29 mouse cellular contexts compared by ENCODE assay signal in the genomic region with DNA sequence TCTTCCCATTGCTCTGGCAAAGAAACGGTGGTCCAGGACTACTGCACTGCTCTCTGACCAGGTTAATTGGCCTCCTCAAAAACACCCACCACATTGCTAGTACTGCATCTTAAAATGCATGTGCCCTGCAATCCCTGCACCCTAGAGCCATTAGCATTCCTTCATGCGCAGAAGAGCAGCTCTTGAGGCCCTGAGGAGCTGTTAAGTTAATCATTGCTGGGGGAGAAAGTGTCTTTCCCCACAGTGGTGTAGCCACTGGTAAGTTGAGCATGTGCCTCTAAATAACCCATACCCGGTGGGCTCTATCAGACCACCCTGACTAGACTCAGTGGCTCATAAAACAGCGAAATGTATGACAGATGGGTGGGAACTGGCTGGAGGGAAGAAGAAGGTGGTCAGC.
DNase-seq lines count a peak whose midpoint lies in the region; ATAC-seq and TF ChIP-seq lines count a peak whose summit lies in the region.
"Had no signal": no experiment of that assay in that cellular context is flagged by ENCODE, and none has a peak within 500 bp of the region (broad histone marks: within the 10 kb centered on the region; RNA-seq: fewer than 3 reads in every experiment).

No protein-coding gene starts in this region.

- H3K27me3 ChIP-seq in kidney, embryonic 14.5 days (ENCODE audit: control insufficient read depth, insufficient read depth, low read length), result no peaks in the 10 kb centered on the region
- no peaks in the 10 kb centered on the region for H3K27me3 ChIP-seq in lung, embryonic 14.5 days (ENCODE audit: insufficient read depth, low read length)
- no peaks in the 10 kb centered on the region for H3K27me3 ChIP-seq in testis, adult 2 months (ENCODE audit: control insufficient read depth, insufficient read depth, low read length)
- H3K27me3 ChIP-seq: heart, embryonic 13.5 days; hindbrain, embryonic 15.5 days; limb, embryonic 13.5 days; midbrain, embryonic 12.5 days; neural tube, embryonic 13.5 days had no signal

- H3K9ac ChIP-seq in kidney, embryonic 14.5 days (ENCODE audit: low read depth, low read length), result no peak overlapping the region
- no peak overlapping the region for H3K9ac ChIP-seq in lung, embryonic 14.5 days
- H3K9ac ChIP-seq: heart, embryonic 13.5 days; hindbrain, embryonic 15.5 days; limb, embryonic 13.5 days; midbrain, embryonic 12.5 days; neural tube, embryonic 13.5 days had no signal

- peaks cover 13% of the 10 kb centered on the region for H3K36me3 ChIP-seq in kidney, embryonic 14.5 days (ENCODE audit: control insufficient read depth, insufficient read depth, low read length)
- peaks cover 22% of the 10 kb centered on the region; the same call in 1 of the 2 replicates for H3K36me3 ChIP-seq in lung, embryonic 14.5 days (ENCODE audit: insufficient read depth)
- H3K36me3 ChIP-seq in testis, adult 2 months (ENCODE audit: control insufficient read depth, insufficient read depth, low read length), result no peaks in the 10 kb centered on the region

- no peak for TF ChIP-seq POLR2A in lung, adult 2 months (IDR thresholded peaks at IDR 0.05; ENCODE audit: borderline replicate concordance, extremely low read depth, low read depth, low read length)
- TF ChIP-seq POLR2A in testis, adult 2 months (IDR thresholded peaks at IDR 0.05; ENCODE audit: control insufficient read depth, low read depth, low read length), result no peak

- DNase-seq in kidney, adult 11 months, result no peak
- DNase-seq in lung, embryonic 14.5 days, result peak; percentile 23
- DNase-seq in lung, adult 2 months, result no peak
- DNase-seq in testis, postnatal 14 days (ENCODE audit: low spot score), result no peak
- no peak for DNase-seq in cerebellum, adult 9-10 months
- DNase-seq: adrenal gland, adult 2 months; adrenal gland, postnatal 36 days; B cell, adult 2 months; cerebellum, adult 18-20 months; cerebellum, postnatal 14 days; gastrocnemius, adult 2 months; gastrocnemius, postnatal 36 days; heart, adult 18-20 months; heart, postnatal 10 days; kidney, adult 8-10 months; lung, postnatal 36 days; thymus, adult 2 months; thymus, postnatal 36 days had no signal

- no peak for TF ChIP-seq CTCF in lung, embryonic 14.5 days (IDR thresholded peaks at IDR 0.05; ENCODE audit: low read depth)
- no peak for TF ChIP-seq CTCF in lung, adult 2 months (IDR thresholded peaks at IDR 0.05; ENCODE audit: insufficient read depth, low read length)
- no peak for TF ChIP-seq CTCF in testis, adult 2 months (IDR thresholded peaks at IDR 0.05; ENCODE audit: control insufficient read depth, insufficient read depth, insufficient replicate concordance, low read depth, low read length)

- no peak overlapping the region for H3K4me3 ChIP-seq in kidney, embryonic 14.5 days (ENCODE audit: low read length)
- no peak overlapping the region for H3K4me3 ChIP-seq in lung, embryonic 14.5 days (ENCODE audit: low read depth, low read length)
- H3K4me3 ChIP-seq in lung, adult 2 months (replicated peaks; ENCODE audit: extremely low read depth, low read depth, low read length), result no peak overlapping the region
- H3K4me3 ChIP-seq in testis, adult 2 months (ENCODE audit: control insufficient read depth, low read depth, low read length), result no peak overlapping the region
- H3K4me3 ChIP-seq: gastrocnemius, adult 2 months; heart, embryonic 13.5 days; hindbrain, embryonic 15.5 days; limb, embryonic 13.5 days; midbrain, embryonic 12.5 days; neural tube, embryonic 13.5 days had no signal

- H3K4me1 ChIP-seq in kidney, embryonic 14.5 days (ENCODE audit: control insufficient read depth, insufficient read depth, low read length), result no peaks in the 10 kb centered on the region
- no peaks in the 10 kb centered on the region for H3K4me1 ChIP-seq in lung, embryonic 14.5 days (ENCODE audit: insufficient read depth)
- H3K4me1 ChIP-seq in lung, adult 2 months (ENCODE audit: control insufficient read depth, insufficient read depth, low read length), result no peaks in the 10 kb centered on the region; the same call in 1 of the 2 replicates
- no peaks in the 10 kb centered on the region for H3K4me1 ChIP-seq in testis, adult 2 months (ENCODE audit: control insufficient read depth, insufficient read depth, low read length)
- H3K4me1 ChIP-seq: midbrain, embryonic 12.5 days had no signal

- no peak overlapping the region for H3K27ac ChIP-seq in kidney, embryonic 14.5 days (ENCODE audit: low read depth, low read length)
- no peak overlapping the region for H3K27ac ChIP-seq in lung, embryonic 14.5 days (ENCODE audit: low read depth)
- peak overlapping the region; percentile 67 for H3K27ac ChIP-seq in testis, adult 2 months (ENCODE audit: control insufficient read depth, insufficient read depth, low read depth, low read length)
- H3K27ac ChIP-seq: gastrocnemius, adult 2 months; heart, embryonic 13.5 days; hindbrain, embryonic 15.5 days; limb, embryonic 13.5 days; midbrain, embryonic 12.5 days; neural tube, embryonic 13.5 days had no signal

- ATAC-seq in kidney, embryonic 14.5 days (ENCODE audit: low FRiP score, low TSS enrichment), result 0 out of 2 replicates have a peak, but pooled peaks have one; percentile 28
- ATAC-seq in lung, embryonic 14.5 days (ENCODE audit: insufficient read depth), result no peak
- ATAC-seq: activated CD4-positive, CD25-positive, alpha-beta regulatory T cell, adult 4 months; forebrain, embryonic 16.5 days; inflammation-experienced regulatory T-cells, adult 6 months had no signal

- H3K4me2 ChIP-seq in kidney, embryonic 14.5 days (replicated peaks; ENCODE audit: low read depth, low read length), result no peak overlapping the region
- H3K4me2 ChIP-seq in lung, embryonic 14.5 days, result no peak overlapping the region
- H3K4me2 ChIP-seq: heart, embryonic 13.5 days; hindbrain, embryonic 15.5 days; limb, embryonic 13.5 days; liver, embryonic 11.5 days; midbrain, embryonic 12.5 days; neural tube, embryonic 13.5 days had no signal

- H3K9me3 ChIP-seq in kidney, embryonic 14.5 days (ENCODE audit: control insufficient read depth, low read length), result no peaks in the 10 kb centered on the region
- no peaks in the 10 kb centered on the region for H3K9me3 ChIP-seq in lung, embryonic 14.5 days (ENCODE audit: low read depth, low read length)
- H3K9me3 ChIP-seq: heart, embryonic 13.5 days; hindbrain, embryonic 15.5 days; limb, embryonic 13.5 days; midbrain, embryonic 12.5 days; neural tube, embryonic 13.5 days had no signal

- WGBS in kidney, embryonic 14.5 days, result 50% methylated on average over 4 of the region's 4 CpGs
- 68% methylated on average over 4 of the region's 4 CpGs for WGBS in lung, embryonic 14.5 days
- 60% methylated on average over 4 of the region's 4 CpGs for WGBS in lung, adult 2 months
